Mouse (Mus musculus): ENCODE data around the gene Pex11g. TPM values are rescaled to one million over a fixed set of nuclear protein-coding genes. Genes with fewer than 3 reads are reported as not detected.

Gene Pex11g
- polyA plus RNA-seq, 1 experiment from 2014 or later, result 8.9 TPM

GRCm38 (mm10) chr8:3407417-3407816, 60.1 kb downstream of the Pex11g start:
- Histone ChIP-seq H3K4me3 (replicated peaks) (no peak overlapping the region), H3K4me2 (replicated peaks) (no peak overlapping the region), H3K4me1 (replicated peaks) (peaks cover 12% of the 10 kb centered on the region; the same call in 1 of the 2 replicates), H3K36me3 (no peaks in the 10 kb centered on the region), H3K9me3 (no peaks in the 10 kb centered on the region), H3K9ac (no peak overlapping the region), H3K27ac (no peak overlapping the region), H3K27me3 (replicated peaks) (no peaks in the 10 kb centered on the region)
- 83% methylated on average over 3 of the region's 3 CpGs for WGBS
- ATAC-seq, result no peak

Other genes starting within 250 kb of the Pex11g start
- 31.8 and 38.6 TPM in 2 replicates for gene Insr, start 188.1 kb downstream of the Pex11g start, polyA plus RNA-seq (2015; fragmentation: Nextera tagmentation; extraction: Ambion mirVana)
- gene A430078G23Rik, start 114.3 kb downstream of the Pex11g start, polyA plus RNA-seq (2015; fragmentation: Nextera tagmentation; extraction: Ambion mirVana), result 0.19 and 0.21 TPM in 2 replicates
- gene Arhgef18, start 74.7 kb downstream of the Pex11g start, polyA plus RNA-seq (2015; fragmentation: Nextera tagmentation; extraction: Ambion mirVana), result 6.6 and 7.0 TPM in 2 replicates
- not detected in 2 replicates for gene Tex45, start 3.2 kb upstream of the Pex11g start, polyA plus RNA-seq (2015; fragmentation: Nextera tagmentation; extraction: Ambion mirVana)
- 31.3 and 32.6 TPM in 2 replicates for gene Zfp358, start 25.5 kb upstream of the Pex11g start, polyA plus RNA-seq (2015; fragmentation: Nextera tagmentation; extraction: Ambion mirVana)
- 52.4 and 60.9 TPM in 2 replicates for gene Mcoln1, start 32.8 kb upstream of the Pex11g start, polyA plus RNA-seq (2015; fragmentation: Nextera tagmentation; extraction: Ambion mirVana)
- gene Pnpla6, start 47.7 kb upstream of the Pex11g start, polyA plus RNA-seq (2015; fragmentation: Nextera tagmentation; extraction: Ambion mirVana), result 34.4 and 36.7 TPM in 2 replicates
- 5.0 and 5.1 TPM in 2 replicates for gene C330021F23Rik, start 100.3 kb upstream of the Pex11g start, polyA plus RNA-seq (2015; fragmentation: Nextera tagmentation; extraction: Ambion mirVana)
- 21.0 and 24.4 TPM in 2 replicates for gene Camsap3, start 119.6 kb upstream of the Pex11g start, polyA plus RNA-seq (2015; fragmentation: Nextera tagmentation; extraction: Ambion mirVana)
- 45.2 and 50.9 TPM in 2 replicates for gene Xab2, start 153.6 kb upstream of the Pex11g start, polyA plus RNA-seq (2015; fragmentation: Nextera tagmentation; extraction: Ambion mirVana)
- 89.9 and 93.4 TPM in 2 replicates for gene Pet100, start 153.9 kb upstream of the Pex11g start, polyA plus RNA-seq (2015; fragmentation: Nextera tagmentation; extraction: Ambion mirVana)
- gene Pcp2, start 157.9 kb upstream of the Pex11g start, polyA plus RNA-seq (2015; fragmentation: Nextera tagmentation; extraction: Ambion mirVana), result 0.10 TPM in 1 of 2 replicates, not detected in the other
- gene Stxbp2, start 163.3 kb upstream of the Pex11g start, polyA plus RNA-seq (2015; fragmentation: Nextera tagmentation; extraction: Ambion mirVana), result 110 and 123 TPM in 2 replicates
- 0.27 TPM in 1 of 2 replicates, not detected in the other for gene Retn, start 188.1 kb upstream of the Pex11g start, polyA plus RNA-seq (2015; fragmentation: Nextera tagmentation; extraction: Ambion mirVana)
- 0.40 and 0.54 TPM in 2 replicates for gene Mcemp1, start 198.1 kb upstream of the Pex11g start, polyA plus RNA-seq (2015; fragmentation: Nextera tagmentation; extraction: Ambion mirVana)
- 8.0 and 9.1 TPM in 2 replicates for gene Fcor, start 204.7 kb upstream of the Pex11g start, polyA plus RNA-seq (2015; fragmentation: Nextera tagmentation; extraction: Ambion mirVana)
- gene Trappc5, start 208.6 kb upstream of the Pex11g start, polyA plus RNA-seq (2015; fragmentation: Nextera tagmentation; extraction: Ambion mirVana), result 36.0 and 36.7 TPM in 2 replicates
- gene Fcer2a, start 226.5 kb upstream of the Pex11g start, polyA plus RNA-seq (2015; fragmentation: Nextera tagmentation; extraction: Ambion mirVana), result 0.08 and 0.09 TPM in 2 replicates